Mouse (Mus musculus) thymus, adult 2 months (tissue): Measurements from ENCODE around the gene Majin. TPM values are rescaled to one million over a fixed set of nuclear protein-coding genes. Genes with fewer than 3 reads are reported as not detected.
A peak's percentile ranks its signal among the peaks of the same experiment; 100 is the strongest.

ENCODE experiments used
- DNase-seq: peaks from one replicate; pipeline ENCODE4 v3.0.0; 2021
- H3K27ac ChIP-seq: fragments of 200-500 bp; 2 replicates; pipeline ENCODE4 v1.5.1; 2012; ENCODE audit warnings: low read length, control low read depth; ENCODE audit not compliant: control insufficient read depth, insufficient read depth
- H3K27me3 ChIP-seq: fragments of 200-500 bp; 2 replicates; pipeline ENCODE4 v1.6.1; 2012; ENCODE audit warnings: mild to moderate bottlenecking, low read length, moderate library complexity, mixed read lengths; ENCODE audit not compliant: control insufficient read depth, insufficient read depth
- H3K36me3 ChIP-seq: fragments of 200-500 bp; 2 replicates; pipeline ENCODE4 v1.6.1; 2012; ENCODE audit warnings: mild to moderate bottlenecking, low read length, moderate library complexity; ENCODE audit not compliant: control insufficient read depth, insufficient read depth
- H3K4me1 ChIP-seq: fragments of 200-500 bp; replicated peaks from 2 replicates; pipeline ENCODE4 v1.6.1; 2012; ENCODE audit warnings: low read length; ENCODE audit not compliant: control insufficient read depth, insufficient read depth
- H3K4me3 ChIP-seq: fragments of 200-500 bp; 2 replicates; pipeline ENCODE4 v1.5.1; 2012; ENCODE audit warnings: mild to moderate bottlenecking, low read length, control low read depth, moderate library complexity; ENCODE audit not compliant: control insufficient read depth, insufficient read depth
- CTCF ChIP-seq: fragments of 200-500 bp; IDR thresholded peaks from 2 replicates; pipeline ENCODE4 v1.5.1; 2012; ENCODE audit warnings: mild to moderate bottlenecking, control low read depth, low read length, moderate library complexity, borderline replicate concordance; ENCODE audit not compliant: control insufficient read depth, poor library complexity, insufficient read depth; ENCODE audit errors: extremely low read depth
- POLR2A ChIP-seq: fragments of 200-500 bp; IDR thresholded peaks from 2 replicates; pipeline ENCODE4 v1.6.1; 2012; ENCODE audit warnings: mild to moderate bottlenecking, low read length, control low read depth, moderate library complexity; ENCODE audit not compliant: control insufficient read depth, poor library complexity, insufficient read depth; ENCODE audit errors: extremely low read depth
- WGBS: fragments of 180-500 bp; shearing (Covaris S2); methylation state at CpG from one replicate; pipeline ENCODE4 v1.1.7; 2018; 5-methylcytosine and 5-hydroxymethylcytosine counted together
- polyA plus RNA-seq: library from polyadenylated mRNA; depleted of rRNA; stranded (reverse); fragments of >200 nt; gene quantifications from 2 replicates; pipeline ENCODE4 v1.2.3, GENCODE M21; 2012; rRNA removed

The Majin gene
- 0.23 and 0.57 TPM in 2 replicates for polyA plus RNA-seq

DNA sequence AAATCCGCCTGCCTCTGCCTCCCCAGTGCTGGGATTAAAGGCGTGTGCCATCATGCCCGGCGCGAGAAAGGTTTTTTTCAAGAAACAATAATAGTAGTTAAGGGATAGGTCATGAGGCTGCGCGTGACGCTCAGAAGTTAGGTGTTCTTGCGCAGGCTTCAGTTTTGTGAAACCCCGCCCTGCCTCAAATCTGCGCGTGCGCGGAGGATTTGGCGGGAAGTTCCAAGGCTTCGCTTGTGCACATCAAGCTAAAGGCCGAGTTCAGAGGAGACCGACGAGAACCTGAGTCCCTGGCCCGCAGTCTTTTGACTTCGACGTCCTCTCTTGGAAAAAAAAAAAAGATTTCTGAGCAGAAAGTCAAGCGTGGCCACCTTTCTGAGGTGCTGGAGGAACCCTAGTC lies at the start of gene Majin:
Gene Majin, plus strand, starts transcription at position 258 of the 400 bp plus-strand sequence.
- Histone ChIP-seq H3K27me3 (no peaks in the 10 kb centered on the region), H3K36me3 (no peaks in the 10 kb centered on the region), H3K4me3 (no peak within 1 kb of the TSS), H3K27ac (no peak within 1 kb of the TSS), H3K4me1 (peaks cover 5% of the 10 kb centered on the region)
- TF ChIP-seq CTCF = no peak
- TF ChIP-seq POLR2A = no peak
- no peak for DNase-seq
- WGBS = 89% methylated on average over 23 of the region's 23 CpGs

GRCm38 (mm10) chr19:6136397-6136796 lies 47.8 kb upstream of the Majin start:
- WGBS = 98% methylated on average over 3 of the region's 3 CpGs
- H3K27me3 ChIP-seq = no peaks in the 10 kb centered on the region
- TF ChIP-seq POLR2A (no peak), CTCF (no peak)

GRCm38 (mm10) chr19:6139701-6140100 lies 44.5 kb upstream of the Majin start:
- no peak overlapping the region for H3K4me3 ChIP-seq
- peaks cover 16% of the 10 kb centered on the region for H3K4me1 ChIP-seq
- no peak for TF ChIP-seq CTCF
- no peak for TF ChIP-seq POLR2A
- H3K27ac ChIP-seq = no peak overlapping the region
- no peak for DNase-seq
- WGBS = 83% methylated on average over 6 of the region's 6 CpGs
- H3K27me3 ChIP-seq = no peaks in the 10 kb centered on the region
- no peaks in the 10 kb centered on the region for H3K36me3 ChIP-seq

More at GRCm38 (mm10) chr19:6136397-6136796, 47.8 kb upstream of the Majin start:
- peaks cover 16% of the 10 kb centered on the region for H3K4me1 ChIP-seq
- no peaks in the 10 kb centered on the region for H3K36me3 ChIP-seq
- no peak overlapping the region for H3K27ac ChIP-seq
- H3K4me3 ChIP-seq = no peak overlapping the region
- no peak for DNase-seq

DNA sequence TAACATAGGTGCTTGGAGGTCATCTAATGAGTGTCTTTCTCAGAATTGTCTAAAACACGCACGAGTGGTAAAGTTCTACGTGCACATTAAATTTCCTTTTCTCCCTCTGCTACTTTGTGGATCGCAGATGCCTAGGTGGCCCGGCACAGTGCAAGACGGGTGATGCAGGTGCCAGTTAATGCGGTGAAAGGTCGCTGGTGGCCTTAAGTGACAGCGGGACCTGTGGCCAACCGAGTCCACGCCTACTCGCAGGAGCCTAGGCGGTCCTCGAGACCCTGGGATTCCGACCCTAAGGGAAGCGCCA lies 43.9 kb upstream of the Majin start:
- under 1% methylated on average over 16 of the region's 16 CpGs for WGBS
- no peaks in the 10 kb centered on the region for H3K27me3 ChIP-seq
- TF ChIP-seq CTCF (no peak), POLR2A (no peak)
- H3K4me1 ChIP-seq = peaks cover 16% of the 10 kb centered on the region
- no peak for DNase-seq
- peak overlapping the region; percentile 36 for H3K27ac ChIP-seq
- H3K36me3 ChIP-seq = no peaks in the 10 kb centered on the region
- peak overlapping the region; percentile 66 for H3K4me3 ChIP-seq

DNA sequence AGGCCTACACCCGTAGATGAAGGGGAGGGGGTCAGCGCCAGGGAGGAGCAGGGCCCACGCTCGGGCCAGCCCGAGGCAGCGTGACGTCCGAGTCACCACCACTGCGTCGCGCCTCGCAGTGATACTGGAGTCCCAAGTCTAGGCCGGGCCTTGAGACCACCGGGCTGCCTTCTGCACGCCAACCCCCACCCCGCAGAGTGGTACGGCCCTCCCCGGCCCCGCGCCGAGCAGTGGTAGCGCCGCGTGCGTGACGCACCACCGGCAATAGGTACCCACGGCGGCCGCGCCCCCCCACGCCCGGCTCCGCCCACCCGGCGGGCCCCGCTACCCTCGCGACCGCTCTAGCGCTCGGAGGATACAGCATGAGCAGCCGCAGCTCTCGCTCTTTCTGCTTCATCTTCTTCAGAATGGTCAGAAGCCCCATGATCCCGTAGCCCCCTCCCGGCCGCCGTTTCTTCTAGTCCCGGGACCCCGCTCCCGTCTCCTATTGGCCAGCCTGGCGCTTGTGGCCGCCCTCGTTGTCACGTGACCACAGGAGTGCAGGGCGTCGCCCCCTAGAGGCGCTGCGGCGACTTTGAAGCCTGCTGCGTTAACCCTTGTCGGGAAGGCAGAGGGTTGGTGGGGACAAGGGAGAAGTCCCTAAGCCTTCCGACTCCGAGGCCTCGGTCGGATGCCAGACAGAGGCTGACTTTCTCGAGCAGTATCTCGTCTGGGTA lies 43.4 kb upstream of the Majin start, which contains the start of gene Batf2:
Gene Batf2, plus strand, starts transcription at position 306 of the 716 bp plus-strand sequence.
- TF ChIP-seq POLR2A = peak; percentile 25; the same call in 1 of the 2 replicates
- TF ChIP-seq CTCF = peak; percentile 83
- H3K27ac ChIP-seq = peak within 1 kb of the TSS; percentile 86
- peak; percentile 90 for DNase-seq
- H3K36me3 ChIP-seq = no peaks in the 10 kb centered on the region
- H3K4me1 ChIP-seq = peaks cover 16% of the 10 kb centered on the region
- under 1% methylated on average over 68 of the region's 68 CpGs for WGBS
- H3K4me3 ChIP-seq = peak within 1 kb of the TSS; percentile 66
- no peaks in the 10 kb centered on the region for H3K27me3 ChIP-seq

DNA sequence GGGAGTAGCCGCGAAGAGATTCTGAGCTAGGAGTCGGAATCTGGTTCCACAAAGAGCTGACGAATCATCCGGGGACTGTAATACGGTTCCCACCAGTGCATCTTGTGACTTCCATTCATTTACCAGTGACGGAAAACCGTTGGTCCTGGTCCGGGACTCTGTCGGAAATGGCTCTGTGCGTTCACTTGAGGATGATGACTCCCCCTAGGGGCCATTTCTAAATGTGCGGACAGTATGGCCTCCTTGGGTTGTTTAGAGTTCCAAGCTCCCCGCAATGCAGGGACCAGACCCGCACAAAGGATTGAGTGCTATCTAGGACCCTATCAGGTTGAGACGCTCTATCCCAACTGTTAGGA lies 42.8 kb upstream of the Majin start, which contains the start of gene Arl2:
Gene Arl2, minus strand, starts transcription at position 155 of the 356 bp plus-strand sequence.
- peaks cover 16% of the 10 kb centered on the region for H3K4me1 ChIP-seq
- H3K4me3 ChIP-seq = peak within 1 kb of the TSS; percentile 66
- H3K36me3 ChIP-seq = no peaks in the 10 kb centered on the region
- no peaks in the 10 kb centered on the region for H3K27me3 ChIP-seq
- DNase-seq = peak; percentile 79
- WGBS = 1% methylated on average over 15 of the region's 15 CpGs
- peak within 1 kb of the TSS; percentile 86 for H3K27ac ChIP-seq
- no peak for TF ChIP-seq POLR2A
- no peak; the same call in 1 of the 2 replicates for TF ChIP-seq CTCF

GRCm38 (mm10) chr19:6144842-6145241 lies 39.3 kb upstream of the Majin start:
- no peak overlapping the region for H3K4me3 ChIP-seq
- H3K27ac ChIP-seq = no peak overlapping the region
- no peaks in the 10 kb centered on the region for H3K36me3 ChIP-seq
- no peak for DNase-seq
- H3K4me1 ChIP-seq = peaks cover 2% of the 10 kb centered on the region
- TF ChIP-seq POLR2A (no peak), CTCF (no peak)
- no peaks in the 10 kb centered on the region for H3K27me3 ChIP-seq
- WGBS = 87% methylated on average over 5 of the region's 5 CpGs
